Mouse (Mus musculus): ENCODE measurements around the gene Pdzd2.

The Pdzd2 gene

GRCm38 (mm10) chr15:12739277-12740247, at the start of gene Pdzd2:
Pdzd2 (minus strand) TSS chr15:12739924.
- DNase-seq (ENCODE audit: extremely low spot score, low spot score) = peak; percentile 93

GRCm38 (mm10) chr15:12789406-12789867, 49.7 kb upstream of the Pdzd2 start:
- peak; percentile 36 for DNase-seq (ENCODE audit: extremely low spot score, low spot score)

- no peak for DNase-seq (ENCODE audit: extremely low spot score, low spot score)
These were observed 48.8 kb upstream of the Pdzd2 start for GRCm38 (mm10) chr15:12788536-12788935.

GRCm38 (mm10) chr15:12781729-12782326, 42.1 kb upstream of the Pdzd2 start:
- DNase-seq (ENCODE audit: extremely low spot score, low spot score) = no peak

- no peak for DNase-seq (ENCODE audit: extremely low spot score, low spot score)
These were observed 41.6 kb upstream of the Pdzd2 start for GRCm38 (mm10) chr15:12781296-12781695.

- DNase-seq (ENCODE audit: extremely low spot score, low spot score) = no peak
These were observed 34.5 kb upstream of the Pdzd2 start for GRCm38 (mm10) chr15:12774149-12774753.

- DNase-seq (ENCODE audit: extremely low spot score, low spot score) = no peak
These were observed 31.2 kb upstream of the Pdzd2 start for GRCm38 (mm10) chr15:12770958-12771357.

GRCm38 (mm10) chr15:12766848-12767247, 27.1 kb upstream of the Pdzd2 start:
- DNase-seq (ENCODE audit: extremely low spot score, low spot score) = no peak

GRCm38 (mm10) chr15:12763147-12763546, 23.4 kb upstream of the Pdzd2 start:
- DNase-seq (ENCODE audit: extremely low spot score, low spot score) = no peak

- DNase-seq (ENCODE audit: extremely low spot score, low spot score) = peak; percentile 37
These were observed 22.7 kb upstream of the Pdzd2 start for GRCm38 (mm10) chr15:12762258-12762913.

GRCm38 (mm10) chr15:12760747-12761146, 21.0 kb upstream of the Pdzd2 start:
- DNase-seq (ENCODE audit: extremely low spot score, low spot score) = no peak

- no peak for DNase-seq (ENCODE audit: extremely low spot score, low spot score)
These were observed 18.7 kb upstream of the Pdzd2 start for GRCm38 (mm10) chr15:12758461-12758860.

- no peak for DNase-seq (ENCODE audit: extremely low spot score, low spot score)
These were observed 18.0 kb upstream of the Pdzd2 start for GRCm38 (mm10) chr15:12757757-12758156.

- DNase-seq (ENCODE audit: extremely low spot score, low spot score) = no peak
These were observed 13.5 kb upstream of the Pdzd2 start for GRCm38 (mm10) chr15:12753201-12753600.

GRCm38 (mm10) chr15:12750963-12751362, 11.2 kb upstream of the Pdzd2 start:
- no peak for DNase-seq (ENCODE audit: extremely low spot score, low spot score)

GRCm38 (mm10) chr15:12749549-12750301, 10.0 kb upstream of the Pdzd2 start:
- DNase-seq (ENCODE audit: extremely low spot score, low spot score) = no peak

- DNase-seq (ENCODE audit: extremely low spot score, low spot score) = no peak
These were observed 2.6 kb upstream of the Pdzd2 start for GRCm38 (mm10) chr15:12742117-12742906.

- DNase-seq (ENCODE audit: extremely low spot score, low spot score) = peak; percentile 22
These were observed 1.2 kb downstream of the Pdzd2 start for GRCm38 (mm10) chr15:12738301-12739093.

- DNase-seq (ENCODE audit: extremely low spot score, low spot score) = no peak
These were observed 4.5 kb downstream of the Pdzd2 start for GRCm38 (mm10) chr15:12735208-12735607.

Measured in neural tube, embryonic 10.5 days (tissue).